Mouse (Mus musculus) retina, embryonic 14.5 days (tissue): ENCODE data around the gene Krtap17-1.

ENCODE experiments used
- DNase-seq: peaks from one replicate; pipeline ENCODE4 v3.0.0-alpha.2; 2015; ENCODE audit warnings: low spot score

The Krtap17-1 gene

DNA sequence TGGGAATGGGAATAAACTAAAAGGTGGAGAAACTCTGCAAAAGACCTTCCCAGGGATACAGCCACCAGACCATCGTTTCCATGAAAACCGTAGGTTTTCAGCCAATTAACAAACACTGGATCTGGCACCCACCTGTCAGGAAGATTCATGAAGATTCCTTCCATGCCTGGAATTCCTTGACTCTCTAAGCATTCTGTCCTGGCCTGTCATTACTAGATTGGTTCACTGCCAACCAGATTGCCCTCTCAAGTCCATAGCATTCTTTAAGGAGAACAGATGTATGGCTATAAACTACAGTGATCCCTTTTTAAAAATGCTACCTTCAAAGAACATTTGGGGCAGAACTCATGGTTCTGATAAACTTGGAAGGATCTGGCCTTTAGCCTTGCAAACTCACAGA lies 27.8 kb downstream of the Krtap17-1 start:
- DNase-seq = no peak

DNA sequence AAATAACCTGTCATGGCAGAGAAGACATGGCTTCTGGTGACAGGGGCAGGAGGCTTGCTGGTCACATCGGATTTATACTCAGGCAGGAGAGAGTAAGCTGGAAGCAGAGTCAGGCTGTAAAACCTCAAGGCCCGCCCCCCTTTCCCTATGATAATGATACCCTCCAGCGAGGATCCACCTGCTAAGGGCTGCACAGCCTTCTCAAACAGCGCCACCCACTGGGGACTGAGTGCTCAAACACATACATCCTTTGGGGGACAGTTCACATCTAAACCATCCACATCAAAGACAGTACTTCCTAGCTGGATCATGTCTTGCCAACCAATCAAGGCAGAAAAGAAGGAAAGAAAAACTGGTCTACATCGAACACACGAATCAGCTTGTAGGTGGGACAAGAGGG lies 29.6 kb downstream of the Krtap17-1 start:
- DNase-seq = peak; percentile 13

DNA sequence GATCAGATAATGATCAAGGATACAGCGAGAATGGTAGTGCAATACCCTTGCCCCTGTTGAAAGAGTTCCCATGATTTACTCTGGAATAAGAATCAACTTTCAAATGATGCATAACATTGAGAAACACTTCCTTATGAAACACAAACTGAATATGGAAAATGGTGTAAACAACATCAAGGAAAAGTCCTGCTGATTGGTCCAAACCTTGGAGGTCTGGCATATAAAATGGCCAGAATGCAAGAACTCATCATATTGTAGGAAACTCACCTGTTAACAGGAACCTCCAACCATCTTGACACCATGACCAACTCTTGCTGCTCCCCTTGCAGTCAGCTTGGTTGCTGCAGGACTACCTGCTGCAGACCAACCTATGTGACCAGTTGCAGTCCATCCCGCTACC lies 45.6 kb downstream of the Krtap17-1 start, which contains the start of gene Krtap9-5:
TSS of gene Krtap9-5 (plus strand) at position 301 of the 400 bp plus-strand sequence.
- DNase-seq = no peak
